Mouse (Mus musculus): ENCODE data around the gene Serpinb6b.

DNA sequence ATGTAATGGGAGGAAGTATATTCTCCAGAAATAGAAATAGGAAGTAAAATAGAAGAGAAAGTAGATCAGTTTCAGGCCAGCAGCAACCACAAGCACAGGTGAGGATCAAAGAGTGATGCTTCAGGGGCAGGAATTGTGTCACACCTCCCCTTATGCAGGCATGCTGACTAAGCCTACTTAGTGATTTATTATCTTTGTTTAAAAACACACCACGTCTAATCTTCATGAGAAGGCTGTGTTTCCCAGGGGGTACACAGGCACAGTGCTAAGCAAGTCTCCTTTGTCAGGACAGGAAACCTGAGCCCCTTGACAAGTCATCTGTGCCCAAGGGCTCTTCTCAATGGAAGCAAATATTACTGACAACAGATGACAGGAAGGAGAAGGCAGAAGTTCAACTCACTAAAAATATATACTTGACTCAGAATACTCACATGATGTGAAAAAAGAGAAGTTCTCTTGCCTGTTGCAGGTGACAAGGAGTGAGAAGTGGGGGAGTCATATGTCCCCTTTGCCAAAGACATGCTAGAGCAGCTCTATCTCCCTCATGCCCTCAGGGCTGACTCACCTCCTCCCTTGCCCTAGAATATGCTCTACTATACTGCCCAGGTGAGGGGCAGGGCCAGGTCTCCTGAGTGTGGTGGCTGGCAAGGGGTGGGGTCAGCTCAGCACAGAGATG lies 30.2 kb upstream of the Serpinb6b start:
- TF ChIP-seq POLR2A (IDR thresholded peaks at IDR 0.05; ENCODE audit: low read depth, low read length) (no peak), CTCF (IDR thresholded peaks at IDR 0.05; ENCODE audit: borderline replicate concordance, insufficient read depth, low read length) (no peak)

Measured in embryonic fibroblast, embryonic 13.5 days (primary cell).